Mouse (Mus musculus) limb, embryonic 11.5 days (tissue): ENCODE results near the gene Corin. TPM values are rescaled to one million over a fixed set of nuclear protein-coding genes. Genes with fewer than 3 reads are reported as not detected.

Source experiments
- ATAC-seq: fragments of 200-750 bp; cut with Nextera tagmentation; 2 replicates; pipeline ENCODE4 v1.8.0; 2017; ENCODE audit warnings: low read depth; ENCODE audit not compliant: insufficient number of reproducible peaks, low FRiP score, low TSS enrichment
- DNase-seq: peaks from one replicate; pipeline ENCODE4 v3.0.0-alpha.2; 2015; ENCODE audit warnings: low spot score
- H3K27ac ChIP-seq: fragments of 300-500 bp; sonication (generic); replicated peaks from 2 replicates; pipeline ENCODE4 v1.5.1; 2014; ENCODE audit warnings: low read depth, mild to moderate bottlenecking, low read length
- H3K27me3 ChIP-seq: fragments of 300-500 bp; sonication (generic); 2 replicates; pipeline ENCODE4 v1.6.1; 2014; ENCODE audit warnings: mild to moderate bottlenecking, low read length, mixed read lengths; ENCODE audit not compliant: control insufficient read depth, insufficient read depth
- H3K36me3 ChIP-seq: fragments of 300-500 bp; sonication (generic); 2 replicates; pipeline ENCODE4 v1.6.1; 2014; ENCODE audit warnings: mild to moderate bottlenecking, low read length, moderate library complexity, mixed read lengths; ENCODE audit not compliant: control insufficient read depth, insufficient read depth
- H3K4me1 ChIP-seq: fragments of 300-500 bp; sonication (generic); 2 replicates; pipeline ENCODE4 v1.6.1; 2014; ENCODE audit warnings: low read length, mixed read lengths; ENCODE audit not compliant: control insufficient read depth, insufficient read depth
- H3K4me2 ChIP-seq: fragments of 300-500 bp; sonication (generic); 2 replicates; pipeline ENCODE4 v1.6.1; 2014; ENCODE audit warnings: low read depth, mild to moderate bottlenecking, moderate library complexity; ENCODE audit not compliant: severe bottlenecking
- H3K4me3 ChIP-seq: fragments of 300-500 bp; sonication (generic); 2 replicates; pipeline ENCODE4 v1.5.1; 2014; ENCODE audit warnings: low read depth, low read length
- H3K9ac ChIP-seq: fragments of 300-500 bp; sonication (generic); 2 replicates; pipeline ENCODE4 v1.6.1; 2014; ENCODE audit warnings: mild to moderate bottlenecking, low read length
- H3K9me3 ChIP-seq: fragments of 300-500 bp; sonication (generic); 2 replicates; pipeline ENCODE4 v1.6.1; 2016; ENCODE audit warnings: low read length; ENCODE audit not compliant: control insufficient read depth
- WGBS: fragments of 180-500 bp; shearing (Covaris S2); extraction: QIAGEN DNeasy Blood & Tissue Kit; methylation state at CpG from one replicate; pipeline ENCODE4 v1.1.7; 2014; 5-methylcytosine and 5-hydroxymethylcytosine counted together
- polyA plus RNA-seq: library from polyadenylated mRNA; unstranded; fragments of >200 nt; fragmentation: Nextera tagmentation; extraction: Ambion mirVana; gene quantifications from 2 replicates; pipeline ENCODE4 v1.2.1, GENCODE M21; 2014

Gene Corin
- polyA plus RNA-seq, 1 experiment from 2014 or later, result 0.75 TPM

DNA sequence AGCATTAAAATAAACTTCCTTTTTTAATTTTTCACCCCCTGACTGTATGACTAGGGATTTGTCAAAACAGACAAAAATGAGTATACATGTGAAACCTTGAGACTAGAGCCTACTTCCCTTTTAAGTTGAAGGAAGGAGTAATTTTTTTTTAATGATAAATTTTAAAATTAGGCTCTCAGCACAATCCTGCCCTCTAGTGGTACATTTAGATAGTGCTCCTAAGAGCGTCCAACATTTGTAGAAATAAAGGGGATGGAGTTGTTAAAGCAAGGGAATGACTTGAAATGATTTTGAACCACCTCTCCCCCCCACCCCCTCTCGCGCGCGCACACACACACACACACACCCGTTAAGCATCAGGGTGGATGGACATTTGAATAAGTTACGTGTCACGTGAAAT, 234.6 kb downstream of the Corin start:
- Histone ChIP-seq H3K9ac (no peak overlapping the region), H3K9me3 (no peaks in the 10 kb centered on the region), H3K36me3 (no peaks in the 10 kb centered on the region), H3K4me2 (no peak overlapping the region), H3K27ac (no peak overlapping the region), H3K4me1 (no peaks in the 10 kb centered on the region), H3K27me3 (no peaks in the 10 kb centered on the region), H3K4me3 (no peak overlapping the region)
- DNase-seq, result no peak
- 52% methylated on average over 8 of the region's 8 CpGs for WGBS
- no peak for ATAC-seq

DNA sequence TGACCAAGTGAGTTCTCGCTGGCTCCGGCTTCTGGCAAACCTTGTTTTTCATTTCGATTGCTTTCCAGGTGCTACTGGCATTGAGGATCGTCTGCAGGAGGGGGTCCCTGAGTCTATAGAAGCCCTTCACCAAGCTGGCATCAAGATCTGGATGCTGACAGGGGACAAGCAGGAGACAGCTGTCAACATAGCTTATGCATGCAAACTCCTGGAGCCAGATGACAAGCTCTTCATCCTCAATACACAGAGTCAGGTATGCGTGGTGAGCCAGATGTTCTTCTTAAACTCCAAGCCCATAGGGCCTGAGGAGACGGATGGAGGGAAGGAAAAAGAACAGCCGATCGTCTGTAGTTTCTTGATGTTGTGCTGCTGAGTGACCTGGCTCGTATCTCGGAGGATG, 235.1 kb downstream of the Corin start:
- 86% methylated on average over 10 of the region's 10 CpGs for WGBS
- Histone ChIP-seq H3K9me3 (no peaks in the 10 kb centered on the region), H3K27me3 (no peaks in the 10 kb centered on the region)

DNA sequence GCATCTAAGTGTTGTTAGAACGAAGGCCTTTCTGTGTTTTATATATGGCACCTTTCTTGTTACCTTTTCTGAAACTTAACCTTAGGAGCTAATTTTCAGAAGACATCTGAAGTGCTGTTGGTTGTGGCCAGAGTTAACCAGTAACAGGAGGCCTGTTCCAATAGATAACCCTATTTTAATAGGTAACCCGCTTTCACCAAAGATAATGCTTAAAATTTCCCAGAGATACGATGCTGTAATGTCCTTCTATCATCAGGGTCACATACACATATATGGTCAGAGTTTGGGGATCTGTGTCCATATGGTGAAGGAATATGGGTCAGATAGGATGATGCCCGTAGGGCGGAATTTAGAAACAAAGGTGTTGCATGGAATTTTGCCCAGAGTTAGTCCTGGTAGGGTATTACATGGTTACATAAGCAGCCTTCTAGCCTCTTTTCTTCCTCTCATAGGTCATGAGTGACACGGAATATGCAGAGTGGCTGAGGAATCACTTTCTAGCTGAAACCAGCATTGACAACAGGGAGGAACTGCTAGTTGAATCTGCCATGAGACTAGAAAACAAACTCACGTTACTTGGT, 237.2 kb downstream of the Corin start:
- Histone ChIP-seq H3K27ac (no peak overlapping the region), H3K9ac (no peak overlapping the region), H3K36me3 (no peaks in the 10 kb centered on the region), H3K27me3 (no peaks in the 10 kb centered on the region), H3K4me2 (no peak overlapping the region), H3K4me3 (no peak overlapping the region), H3K9me3 (no peaks in the 10 kb centered on the region), H3K4me1 (no peaks in the 10 kb centered on the region)
- ATAC-seq (no peak), DNase-seq (no peak)
- 96% methylated on average over 7 of the region's 7 CpGs for WGBS

More for the DNA sequence above, 235.1 kb downstream of the Corin start:
- Histone ChIP-seq H3K4me3 (no peak overlapping the region), H3K36me3 (no peaks in the 10 kb centered on the region), H3K4me1 (no peaks in the 10 kb centered on the region), H3K27ac (no peak overlapping the region), H3K9ac (no peak overlapping the region), H3K4me2 (no peak overlapping the region)
- DNase-seq (no peak), ATAC-seq (no peak)

DNA sequence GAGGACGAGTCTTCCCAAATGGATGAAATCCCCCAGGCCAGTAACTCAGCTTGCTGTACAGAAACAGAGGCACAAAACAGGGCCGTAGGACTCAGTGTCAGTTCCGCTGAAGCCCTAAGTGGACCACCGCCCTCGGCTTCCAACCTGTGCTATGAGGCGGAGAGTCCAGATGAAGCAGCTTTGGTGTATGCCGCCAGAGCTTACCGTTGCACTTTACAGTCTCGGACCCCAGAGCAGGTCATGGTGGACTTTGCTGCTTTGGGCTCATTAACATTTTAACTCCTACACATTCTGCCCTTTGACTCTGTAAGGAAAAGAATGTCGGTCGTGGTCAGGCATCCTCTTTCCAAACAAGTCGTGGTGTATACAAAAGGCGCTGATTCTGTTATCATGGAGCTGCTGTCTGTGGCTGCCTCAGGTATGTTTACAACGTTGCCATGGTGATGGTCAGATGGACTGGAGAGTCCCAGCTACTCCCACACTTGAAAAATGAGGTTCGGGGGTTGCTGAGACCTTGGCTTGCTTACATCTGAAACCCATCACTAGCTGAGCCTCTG, 240.0 kb downstream of the Corin start:
- Histone ChIP-seq H3K36me3 (no peaks in the 10 kb centered on the region), H3K9ac (no peak overlapping the region), H3K9me3 (no peaks in the 10 kb centered on the region), H3K4me3 (no peak overlapping the region), H3K4me1 (no peaks in the 10 kb centered on the region), H3K4me2 (no peak overlapping the region), H3K27me3 (no peaks in the 10 kb centered on the region), H3K27ac (no peak overlapping the region)
- no peak for DNase-seq
- no peak for ATAC-seq
- 86% methylated on average over 15 of the region's 15 CpGs for WGBS

DNA sequence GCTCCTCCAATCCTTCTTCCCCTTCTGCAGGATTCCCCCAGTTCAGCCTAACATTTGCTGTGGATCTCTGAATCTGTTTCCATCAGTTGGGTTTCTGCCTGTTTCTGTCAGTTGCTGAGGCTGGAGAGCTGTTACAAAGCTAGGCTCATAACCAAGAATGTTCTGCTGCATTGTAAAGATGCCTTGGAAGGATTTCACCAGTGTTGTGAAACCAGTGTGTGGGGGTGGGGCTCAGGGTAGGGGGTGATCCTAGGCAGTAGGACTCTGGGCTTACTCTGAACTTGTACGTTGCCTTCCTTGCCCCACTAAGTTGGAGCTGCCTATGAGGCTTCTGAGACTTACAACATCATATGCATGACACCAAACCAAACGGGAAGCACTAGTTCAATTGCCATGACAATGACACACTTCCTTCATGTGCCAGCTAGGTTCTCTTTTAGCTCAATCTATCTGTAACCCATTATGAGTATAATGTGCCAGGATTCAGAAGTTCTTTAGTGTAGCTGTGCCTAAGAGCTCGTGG, 242.4 kb downstream of the Corin start:
- no peak overlapping the region for H3K4me2 ChIP-seq
- no peaks in the 10 kb centered on the region for H3K9me3 ChIP-seq
- no peak overlapping the region for H3K4me3 ChIP-seq
- DNase-seq (no peak), ATAC-seq (no peak)
- no peaks in the 10 kb centered on the region for H3K36me3 ChIP-seq
- no peaks in the 10 kb centered on the region for H3K4me1 ChIP-seq
- H3K27me3 ChIP-seq, result no peaks in the 10 kb centered on the region
- no peak overlapping the region for H3K9ac ChIP-seq
- WGBS, result 93% methylated on average over 3 of the region's 3 CpGs
- no peak overlapping the region for H3K27ac ChIP-seq

DNA sequence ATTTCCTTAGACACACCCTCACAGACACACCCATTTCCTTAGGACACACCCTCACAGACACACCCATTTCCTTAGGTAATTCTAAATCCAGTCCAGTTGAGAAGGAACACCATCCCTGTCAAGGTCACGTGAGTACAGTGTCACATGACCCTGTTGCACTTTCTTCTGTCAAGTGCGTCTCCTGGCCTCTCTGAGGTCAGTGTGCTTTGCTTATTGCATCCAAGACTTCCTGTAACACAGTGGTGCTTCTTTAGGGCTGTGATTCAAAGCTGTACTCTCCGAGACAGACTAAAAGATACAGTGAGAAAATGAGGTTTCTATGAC, 245.0 kb downstream of the Corin start:
- H3K4me3 ChIP-seq, result no peak overlapping the region
- no peaks in the 10 kb centered on the region for H3K9me3 ChIP-seq
- no peak overlapping the region for H3K9ac ChIP-seq
- DNase-seq (no peak), ATAC-seq (no peak)
- H3K4me2 ChIP-seq, result no peak overlapping the region
- H3K27ac ChIP-seq, result no peak overlapping the region
- H3K36me3 ChIP-seq, result no peaks in the 10 kb centered on the region
- WGBS, result 78% methylated on average over 3 of the region's 3 CpGs
- H3K4me1 ChIP-seq, result no peaks in the 10 kb centered on the region
- no peaks in the 10 kb centered on the region for H3K27me3 ChIP-seq

DNA sequence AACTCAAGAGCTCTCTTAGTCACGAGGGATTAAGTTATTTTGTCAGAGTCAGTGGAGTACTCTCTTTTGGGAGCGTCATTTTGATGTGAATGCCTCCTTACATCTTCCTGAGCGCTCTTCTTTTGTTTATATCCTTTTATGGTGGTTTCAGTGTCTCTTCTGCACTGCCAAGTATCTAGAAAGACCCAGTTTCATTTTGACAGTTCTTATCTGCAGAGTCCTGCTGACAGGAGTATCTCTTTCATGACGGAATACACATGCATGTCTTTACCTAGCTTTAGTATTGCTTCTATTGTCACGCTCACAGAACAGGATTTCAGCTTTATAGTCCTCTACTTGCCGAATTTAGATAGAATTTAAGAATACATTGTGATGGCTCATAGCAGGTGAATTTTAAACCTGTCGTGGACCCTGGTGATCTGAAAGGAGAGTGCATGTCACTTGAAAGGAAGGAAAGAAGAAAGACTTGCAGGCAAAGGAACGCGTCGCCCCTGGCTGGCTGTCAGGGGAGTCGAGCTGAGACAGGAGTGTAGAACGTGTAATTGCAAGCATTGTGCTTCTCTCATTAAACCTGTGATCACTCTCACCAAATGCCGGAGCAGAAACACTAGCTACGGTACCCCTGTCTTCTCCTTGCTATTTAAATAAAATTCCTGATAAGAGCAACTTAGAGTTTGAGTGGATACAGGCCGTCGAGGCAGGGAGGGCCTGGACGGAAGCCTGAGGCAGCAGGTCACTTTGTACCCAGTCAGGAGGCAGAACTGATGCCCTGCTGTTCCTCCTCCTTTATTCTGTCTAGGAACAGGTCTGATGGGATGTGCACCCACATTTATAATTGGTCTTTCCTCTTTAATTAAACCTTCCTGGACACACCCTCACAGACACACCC, 245.6 kb downstream of the Corin start:
- Histone ChIP-seq H3K4me1 (no peaks in the 10 kb centered on the region), H3K9ac (no peak overlapping the region), H3K27me3 (no peaks in the 10 kb centered on the region), H3K27ac (no peak overlapping the region), H3K9me3 (no peaks in the 10 kb centered on the region), H3K36me3 (no peaks in the 10 kb centered on the region), H3K4me3 (no peak overlapping the region), H3K4me2 (no peak overlapping the region)
- no peak for DNase-seq
- WGBS, result 85% methylated on average over 17 of the region's 17 CpGs
- no peak for ATAC-seq

DNA sequence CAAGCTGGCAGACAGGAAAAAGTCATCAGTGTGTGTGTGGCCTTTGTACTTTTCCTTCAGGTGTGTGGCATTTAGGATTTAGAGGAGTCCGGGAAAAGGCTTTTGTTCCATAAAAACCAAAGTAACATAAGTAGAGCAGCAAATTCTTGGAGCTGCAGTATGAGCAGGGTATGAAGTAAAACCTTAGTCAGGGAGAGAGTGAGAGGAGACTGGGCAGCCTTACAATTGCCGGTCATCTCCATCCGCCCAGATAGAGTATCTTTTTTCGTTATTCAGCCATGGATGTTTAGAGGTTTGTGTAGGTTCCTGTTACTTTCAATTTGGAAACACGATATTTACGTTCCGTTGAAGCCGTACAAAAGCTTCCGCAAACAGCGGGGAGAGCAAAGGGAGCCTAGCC, 247.2 kb downstream of the Corin start:
- DNase-seq (no peak), ATAC-seq (no peak)
- 88% methylated on average over 10 of the region's 10 CpGs for WGBS

More for the DNA sequence above, 247.2 kb downstream of the Corin start:
- no peaks in the 10 kb centered on the region for H3K36me3 ChIP-seq
- H3K27ac ChIP-seq, result no peak overlapping the region
- H3K4me1 ChIP-seq, result no peaks in the 10 kb centered on the region
- H3K4me3 ChIP-seq, result no peak overlapping the region
- H3K4me2 ChIP-seq, result no peak overlapping the region
- H3K9me3 ChIP-seq, result no peaks in the 10 kb centered on the region
- H3K27me3 ChIP-seq, result no peaks in the 10 kb centered on the region
- H3K9ac ChIP-seq, result no peak overlapping the region
